Mouse (Mus musculus): ENCODE data around the gene Krcc1.

DNA sequence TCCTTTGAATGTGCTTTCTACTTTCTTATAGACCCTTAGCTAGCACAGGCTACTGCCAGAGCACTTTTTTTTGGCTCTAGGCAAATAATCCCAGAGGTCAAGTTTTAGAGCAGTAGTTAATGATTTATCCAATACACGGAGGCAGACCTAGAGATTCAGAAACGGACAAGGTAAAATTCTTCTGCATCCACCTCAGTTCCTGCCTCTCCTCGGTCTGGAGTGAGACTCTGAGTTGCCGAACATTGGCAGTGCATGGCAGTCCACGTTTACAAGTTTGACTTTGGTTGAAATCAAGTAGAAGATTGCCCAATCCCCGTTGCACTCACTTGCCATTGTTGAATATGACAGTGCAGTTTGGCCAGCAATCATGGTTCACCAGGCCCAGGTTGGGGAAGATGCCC lies 34.4 kb upstream of the Krcc1 start:
- TF ChIP-seq CTCF (IDR thresholded peaks at IDR 0.05): no peak
- TF ChIP-seq EP300 (IDR thresholded peaks at IDR 0.05): no peak

Data from lung, postnatal 0 days (tissue).